In genomic region chr15:81871604-81872261, GRCm38 (mm10) we compare ENCODE assay signal across 8 mouse cellular contexts. TPM values are rescaled to one million over a fixed set of nuclear protein-coding genes. Genes with fewer than 3 reads are reported as not detected.
DNase-seq lines count a peak whose midpoint lies in the region; ATAC-seq and TF ChIP-seq lines count a peak whose summit lies in the region.

TSS of gene Phf5a (minus strand) at chr15:81871911.

- TF ChIP-seq CTCF in kidney, adult 2 months (conservative IDR thresholded peaks at IDR 0.05; ENCODE audit: insufficient read depth, insufficient read length, low read depth, low read length) = no peak

- peak within 1 kb of the TSS; percentile 86 for H3K9ac ChIP-seq in embryonic facial prominence, embryonic 13.5 days
- H3K9ac ChIP-seq in limb, embryonic 15.5 days = peak within 1 kb of the TSS; percentile 95

- peak; percentile 86 for DNase-seq in layer of hippocampus, adult 11-12 months (ENCODE audit: low spot score)
- DNase-seq in layer of hippocampus, adult 9-10 months (ENCODE audit: low spot score) = no peak
- peak; percentile 91 to 92 for DNase-seq in heart, adult 18-20 months
- DNase-seq in kidney, adult 2 months = peak; percentile 94
- peak; percentile 48 to 69 for DNase-seq in monocyte, adult 2 months (ENCODE audit: low read depth in 1 of 2, low spot score in 2 of 2)
- DNase-seq in spleen, postnatal 36 days (ENCODE audit: low spot score in 2 of 2) = peak; percentile 81 to 85

- under 1% methylated on average over 30 of the region's 30 CpGs for WGBS in embryonic facial prominence, embryonic 13.5 days
- WGBS in kidney, adult 2 months = under 1% methylated on average over 30 of the region's 30 CpGs
- WGBS in limb, embryonic 15.5 days = under 1% methylated on average over 30 of the region's 30 CpGs

- H3K27me3 ChIP-seq in embryonic facial prominence, embryonic 13.5 days = no peaks in the 10 kb centered on the region
- H3K27me3 ChIP-seq in kidney, adult 2 months (replicated peaks; ENCODE audit: control insufficient read depth, insufficient read depth, low read length) = no peaks in the 10 kb centered on the region
- H3K27me3 ChIP-seq in limb, embryonic 15.5 days = no peaks in the 10 kb centered on the region

- no peaks in the 10 kb centered on the region for H3K9me3 ChIP-seq in embryonic facial prominence, embryonic 13.5 days
- no peaks in the 10 kb centered on the region for H3K9me3 ChIP-seq in limb, embryonic 15.5 days

- ATAC-seq in embryonic facial prominence, embryonic 13.5 days (ENCODE audit: insufficient number of reproducible peaks, insufficient read depth, low FRiP score, low TSS enrichment, low read depth) = peak; percentile 85
- peak; percentile 91 for ATAC-seq in limb, embryonic 15.5 days (ENCODE audit: insufficient number of reproducible peaks, low FRiP score, low TSS enrichment, low read depth)

- H3K36me3 ChIP-seq in embryonic facial prominence, embryonic 13.5 days = peaks cover 40% of the 10 kb centered on the region
- peaks cover 2% of the 10 kb centered on the region; the same call in 1 of the 2 replicates for H3K36me3 ChIP-seq in kidney, adult 2 months (ENCODE audit: control insufficient read depth, insufficient read depth, low read length)
- peaks cover 40% of the 10 kb centered on the region for H3K36me3 ChIP-seq in limb, embryonic 15.5 days

- H3K4me1 ChIP-seq in embryonic facial prominence, embryonic 13.5 days = peaks cover 25% of the 10 kb centered on the region
- H3K4me1 ChIP-seq in kidney, adult 2 months (ENCODE audit: control insufficient read depth, insufficient read depth, low read length) = peaks cover 9% of the 10 kb centered on the region; the same call in 1 of the 2 replicates
- peaks cover 12% of the 10 kb centered on the region for H3K4me1 ChIP-seq in limb, embryonic 15.5 days

- H3K27ac ChIP-seq in embryonic facial prominence, embryonic 13.5 days = peak within 1 kb of the TSS; percentile 98
- peak within 1 kb of the TSS; percentile 97 for H3K27ac ChIP-seq in kidney, adult 2 months (ENCODE audit: insufficient read depth, low read depth, low read length)
- peak within 1 kb of the TSS; percentile 99 for H3K27ac ChIP-seq in limb, embryonic 15.5 days

- peak within 1 kb of the TSS; percentile 95 for H3K4me3 ChIP-seq in embryonic facial prominence, embryonic 13.5 days
- H3K4me3 ChIP-seq in kidney, adult 2 months (ENCODE audit: insufficient read depth, low read depth, low read length) = peak within 1 kb of the TSS; percentile 68
- peak within 1 kb of the TSS; percentile 100 for H3K4me3 ChIP-seq in limb, embryonic 15.5 days

- TF ChIP-seq POLR2A in kidney, adult 2 months (IDR thresholded peaks at IDR 0.05; ENCODE audit: low read depth, low read length) = no peak

- H3K4me2 ChIP-seq in embryonic facial prominence, embryonic 13.5 days = peak within 1 kb of the TSS; percentile 83
- peak within 1 kb of the TSS; percentile 81 for H3K4me2 ChIP-seq in limb, embryonic 15.5 days

RNA-seq across cellular contexts. Expression of gene Phf5a, which starts in this region (rescaled TPM):
- 164 and 172 TPM in 2 replicates for polyA plus RNA-seq in embryonic facial prominence, embryonic 13.5 days (2015; fragmentation: Nextera tagmentation; extraction: Ambion mirVana)
- total RNA-seq in heart, adult 18-20 months (2021) = 10 to 100 TPM; 36.5 to 37.1 TPM
- polyA plus RNA-seq in kidney, adult 2 months (2012; rRNA removed) = 33.5 and 47.4 TPM in 2 replicates
- polyA plus RNA-seq in limb, embryonic 15.5 days (2015; fragmentation: Nextera tagmentation; extraction: Ambion mirVana) = 124 TPM in 2 replicates
